Mouse (Mus musculus) left cerebral cortex, adult 8-10 months (tissue): ENCODE results near the gene Hsd17b6. TPM values are rescaled to one million over a fixed set of nuclear protein-coding genes. Genes with fewer than 3 reads are reported as not detected.

Source experiments
- DNase-seq, 2 experiments: peaks; one replicate each; pipeline ENCODE4 v3.0.0; 2022; ENCODE audit warnings: low spot score in 2 of 2
- total RNA-seq, 4 experiments: library from RNA; stranded (reverse); gene quantifications; 2 replicates each; pipeline ENCODE4 v1.2.4; 2022

The Hsd17b6 gene
- total RNA-seq, 4 experiments from 2014 or later, result not detected

- DNase-seq, result peak; percentile 28 to 71
These were observed 937 bp upstream of the Hsd17b6 start for GRCm38 (mm10) chr10:128008207-128008889.

DNA sequence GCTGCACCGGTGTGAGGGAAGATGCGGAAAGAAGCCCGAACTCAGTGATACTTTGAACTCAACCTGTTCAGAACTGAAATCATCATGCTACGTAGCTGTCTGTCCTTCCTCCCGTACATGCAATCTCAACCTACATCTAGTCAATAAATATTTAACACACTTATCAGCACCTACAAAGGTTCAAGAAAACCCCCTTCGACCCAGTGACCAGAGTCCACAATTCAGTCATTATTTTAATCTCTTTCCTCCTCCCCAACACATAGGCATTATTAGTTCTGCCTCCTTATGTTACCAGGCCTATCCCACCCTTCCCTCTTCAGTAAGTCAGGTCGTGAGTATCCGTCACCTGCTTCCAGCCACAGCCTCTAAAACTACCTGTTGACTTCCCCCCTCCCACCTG lies 1.9 kb downstream of the Hsd17b6 start:
- no peak for DNase-seq

DNA sequence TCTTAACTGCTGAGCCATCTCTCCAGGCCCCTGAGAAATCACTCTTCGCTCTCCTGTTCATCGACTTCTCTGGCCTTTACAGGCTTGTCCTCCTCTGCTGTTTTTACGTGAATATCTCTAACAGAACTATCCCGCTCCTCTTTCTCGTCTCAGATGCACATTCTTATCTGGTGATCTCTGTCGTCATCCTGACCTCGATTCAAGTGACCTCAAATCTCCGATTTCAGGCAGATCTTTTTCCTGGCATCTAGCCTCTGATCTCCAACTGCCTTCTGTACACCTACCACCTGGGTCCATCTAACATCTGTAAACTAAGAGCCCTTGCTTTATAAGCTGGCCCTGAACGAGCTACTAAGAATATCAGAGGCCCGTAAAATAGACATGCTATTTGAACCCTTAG lies 2.5 kb downstream of the Hsd17b6 start:
- DNase-seq, result no peak

DNA sequence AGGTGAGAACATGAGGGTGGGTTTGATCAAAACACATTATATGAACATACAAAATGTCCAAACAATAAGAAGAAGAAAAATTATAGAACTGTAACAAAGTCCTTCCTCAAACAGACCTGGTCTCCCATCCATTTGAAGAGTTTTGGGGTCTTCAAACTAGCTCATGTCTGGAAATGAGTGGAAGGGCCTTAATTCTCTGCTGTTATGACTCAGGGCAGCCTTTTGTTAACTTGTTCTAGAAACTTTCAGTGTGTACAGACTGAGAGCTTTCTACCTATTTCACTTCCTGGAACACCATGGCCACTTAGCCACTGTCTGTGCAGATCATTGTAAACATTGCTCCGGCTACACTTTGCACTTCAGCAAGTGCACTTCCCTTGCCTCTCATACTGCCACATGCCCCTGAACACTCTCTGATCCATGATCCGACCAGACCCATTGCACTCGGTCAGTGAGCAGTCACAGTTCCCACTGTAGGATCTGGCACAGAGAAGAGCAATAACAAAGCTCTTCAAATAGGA lies 4.1 kb downstream of the Hsd17b6 start:
- no peak for DNase-seq

DNA sequence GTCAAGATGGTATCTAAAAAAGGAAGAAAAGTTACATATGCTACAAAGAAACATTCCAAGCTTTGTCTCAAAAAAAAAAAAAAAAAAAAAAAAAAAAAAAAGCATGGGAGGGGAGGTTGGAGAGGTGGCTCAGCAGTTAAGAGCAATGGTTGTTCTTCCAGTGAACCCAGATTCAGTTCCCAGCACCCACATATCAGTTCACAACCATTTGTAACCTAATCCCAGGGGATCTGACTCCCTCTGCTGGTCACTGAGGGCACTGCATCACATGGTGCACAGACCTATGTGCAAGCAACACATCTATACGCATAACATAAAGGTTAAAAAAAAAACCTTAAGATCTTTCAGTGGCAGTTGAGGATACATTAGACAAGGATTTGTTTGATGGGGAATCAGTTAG lies 9.2 kb downstream of the Hsd17b6 start:
- no peak for DNase-seq

DNA sequence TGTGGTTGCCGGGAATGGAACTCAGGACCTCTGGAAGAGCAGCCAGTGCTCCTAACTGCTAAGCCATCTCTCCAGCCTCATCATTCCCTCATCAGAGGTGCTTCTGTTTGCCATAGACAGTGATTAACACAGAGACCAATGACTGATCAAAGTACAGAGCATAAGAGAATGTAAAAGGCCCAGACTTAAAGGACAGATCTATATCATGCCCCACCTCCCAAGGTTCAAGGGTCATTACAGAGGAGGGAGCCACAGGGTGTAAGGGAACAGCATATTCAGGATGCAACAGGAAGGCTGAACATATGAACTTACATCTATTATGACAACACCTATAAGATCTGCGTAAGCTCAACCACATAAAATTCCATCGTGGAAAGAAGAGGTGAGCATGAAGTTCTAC lies 10.7 kb downstream of the Hsd17b6 start:
- no peak for DNase-seq

DNA sequence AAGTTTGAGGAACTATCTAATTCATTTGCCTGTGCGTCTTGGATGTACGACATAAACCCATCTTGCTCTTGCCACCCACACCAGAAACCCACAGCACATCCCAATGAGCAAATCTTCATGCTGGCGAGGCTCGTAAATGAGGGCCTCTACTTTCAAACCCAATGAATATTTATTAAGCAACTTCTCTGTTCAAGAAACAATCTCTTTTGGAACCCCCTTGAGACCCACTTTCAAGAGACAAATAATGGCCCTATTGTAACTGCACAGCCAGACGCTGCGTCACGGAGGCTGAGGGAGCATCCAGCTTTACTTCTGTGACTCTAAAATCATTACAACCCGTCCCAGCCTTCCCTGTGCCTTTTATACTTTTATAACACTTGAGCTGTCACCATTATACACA lies 21.8 kb downstream of the Hsd17b6 start:
- DNase-seq, result no peak

DNA sequence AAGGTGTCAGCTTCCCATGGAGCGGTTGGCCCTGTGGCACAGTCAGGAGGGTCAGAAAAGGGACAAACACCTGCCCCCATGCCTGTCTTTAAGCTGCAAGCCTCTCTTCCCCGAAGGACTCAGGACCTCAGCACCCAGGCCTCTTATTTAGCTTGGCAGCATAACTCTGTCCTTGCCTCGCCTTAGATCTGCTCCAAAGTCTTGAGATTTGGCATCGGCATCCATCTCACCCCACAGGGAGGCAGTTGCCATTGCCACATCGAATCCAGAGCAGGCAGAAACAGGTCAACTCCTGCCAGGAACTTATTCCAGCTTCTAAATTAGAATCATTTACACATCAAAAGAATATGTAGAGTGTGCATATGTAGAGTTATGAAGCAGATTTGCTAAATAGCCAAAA lies 22.8 kb downstream of the Hsd17b6 start:
- DNase-seq, result peak in 1 of 2 experiments; percentile 14

- no peak for DNase-seq
These were observed 31.9 kb downstream of the Hsd17b6 start for GRCm38 (mm10) chr10:127975503-127975902.

DNA sequence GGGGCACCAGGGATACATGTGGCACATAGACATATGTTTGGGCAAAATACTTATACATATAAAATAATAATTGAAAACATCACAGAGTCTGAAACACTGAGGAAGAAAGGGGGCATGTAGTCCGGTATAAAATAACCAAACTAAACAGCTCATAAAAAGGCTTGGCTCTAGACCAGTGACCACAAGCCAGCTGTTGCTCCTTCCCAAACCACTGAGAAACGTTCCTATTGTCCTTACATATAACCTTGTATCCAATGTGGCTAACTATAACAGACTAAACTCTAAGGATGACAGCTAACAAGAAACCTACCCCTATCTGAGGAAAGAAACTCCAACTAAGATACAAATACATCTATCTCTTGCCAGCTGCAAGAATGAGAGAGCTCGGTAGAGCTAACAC lies 33.3 kb downstream of the Hsd17b6 start:
- DNase-seq, result no peak

DNA sequence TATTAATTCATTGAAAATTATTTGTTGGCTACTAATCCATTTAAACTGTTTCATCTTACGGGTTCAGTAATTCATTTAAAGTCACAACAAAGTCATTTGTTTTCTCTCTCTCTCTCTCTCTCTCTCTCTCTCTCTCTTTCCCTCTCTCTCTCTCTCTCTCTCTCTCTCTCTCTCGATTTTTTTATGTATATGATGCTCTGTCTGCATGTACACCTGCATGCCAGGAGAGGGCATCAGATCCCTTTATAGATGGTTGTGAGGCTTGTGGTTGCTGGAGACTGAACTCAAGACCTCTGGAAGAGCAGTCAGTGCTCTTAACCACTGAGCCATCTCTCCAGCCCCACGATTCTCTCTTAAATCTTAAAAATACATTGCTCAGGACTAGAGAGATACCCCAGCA lies 36.3 kb downstream of the Hsd17b6 start:
- no peak for DNase-seq

- no peak for DNase-seq
These were observed 37.0 kb downstream of the Hsd17b6 start for GRCm38 (mm10) chr10:127970359-127970831.

- DNase-seq, result no peak
These were observed 37.6 kb downstream of the Hsd17b6 start for GRCm38 (mm10) chr10:127969820-127970219.

DNA sequence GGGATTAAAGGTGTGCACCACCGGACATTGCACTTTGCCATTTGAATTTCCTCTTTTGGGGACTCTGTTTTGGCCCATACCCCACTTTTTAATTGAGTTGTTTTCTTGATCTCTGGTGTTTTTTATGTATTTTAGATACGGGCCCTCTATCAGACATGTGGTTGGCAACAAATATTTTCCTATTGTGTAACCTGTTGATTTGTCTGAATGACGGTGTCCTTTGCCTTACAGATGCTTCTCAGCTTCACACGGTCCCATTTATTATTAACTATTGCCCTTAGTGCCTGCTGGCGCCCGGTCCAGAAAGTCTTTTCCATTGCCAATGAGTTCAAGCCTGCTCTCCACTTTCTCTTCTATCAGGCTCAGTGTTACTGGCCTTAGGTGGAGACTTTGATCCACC lies 40.9 kb downstream of the Hsd17b6 start:
- no peak for DNase-seq

- no peak for DNase-seq
These were observed 43.4 kb downstream of the Hsd17b6 start for GRCm38 (mm10) chr10:127964004-127964403.

GRCm38 (mm10) chr10:127962451-127962850 lies 45.0 kb downstream of the Hsd17b6 start:
- no peak for DNase-seq

DNA sequence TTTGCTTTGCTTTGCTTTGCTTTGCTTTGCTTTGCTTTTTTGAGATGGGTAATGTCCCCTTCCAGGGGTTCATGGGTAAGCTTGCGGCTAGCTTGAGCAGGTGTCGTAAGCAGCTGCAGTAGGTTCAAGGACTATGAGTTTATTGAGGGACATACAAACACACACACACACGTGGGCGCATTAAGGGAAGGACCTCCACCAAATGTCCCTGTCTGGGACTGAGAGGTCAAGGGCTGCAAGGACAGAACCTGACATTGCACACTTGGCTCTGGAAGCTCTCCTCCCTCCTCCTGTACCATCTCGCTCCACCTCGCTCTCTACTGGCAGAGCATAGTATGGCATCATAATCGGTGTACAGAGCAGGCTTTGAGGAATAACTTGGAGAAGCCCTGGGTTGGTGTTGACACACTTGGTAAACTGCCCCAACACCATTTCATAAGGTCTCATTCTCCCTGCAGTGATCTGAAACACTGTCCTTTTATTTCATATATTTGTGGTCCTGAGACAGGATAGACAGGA lies 48.2 kb downstream of the Hsd17b6 start:
- DNase-seq, result no peak

DNA sequence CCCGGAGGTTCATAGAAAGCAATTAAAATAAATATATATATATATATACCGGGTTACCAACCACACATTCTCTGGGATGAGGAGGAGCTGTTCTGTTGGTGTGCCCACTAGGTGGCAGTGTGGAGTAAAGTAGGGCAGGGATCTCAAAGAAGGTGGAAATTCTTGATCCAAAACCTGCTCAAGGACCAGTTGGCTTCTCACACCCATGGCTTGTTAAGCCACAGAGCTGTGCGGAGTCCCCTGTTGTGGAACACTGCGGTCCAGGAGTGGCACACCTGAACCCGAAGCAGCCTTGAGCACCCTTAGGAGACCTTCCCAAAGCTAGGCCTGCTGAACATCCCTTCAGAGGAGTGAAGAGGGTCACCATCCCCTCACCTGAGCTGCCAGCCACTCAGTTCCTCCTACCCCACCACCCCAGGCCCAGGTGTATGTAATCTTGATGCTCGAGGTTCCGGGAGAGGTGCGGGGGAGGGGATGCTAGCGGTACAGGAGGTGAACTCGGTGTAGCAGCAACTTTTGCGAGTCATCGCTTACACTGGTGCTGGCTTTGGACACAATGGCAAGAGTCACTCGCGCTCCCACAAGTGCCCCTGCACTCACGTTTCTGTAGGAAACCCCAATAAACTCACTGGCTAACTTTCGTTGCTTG lies 51.1 kb downstream of the Hsd17b6 start:
- peak; percentile 12 to 33 for DNase-seq

DNA sequence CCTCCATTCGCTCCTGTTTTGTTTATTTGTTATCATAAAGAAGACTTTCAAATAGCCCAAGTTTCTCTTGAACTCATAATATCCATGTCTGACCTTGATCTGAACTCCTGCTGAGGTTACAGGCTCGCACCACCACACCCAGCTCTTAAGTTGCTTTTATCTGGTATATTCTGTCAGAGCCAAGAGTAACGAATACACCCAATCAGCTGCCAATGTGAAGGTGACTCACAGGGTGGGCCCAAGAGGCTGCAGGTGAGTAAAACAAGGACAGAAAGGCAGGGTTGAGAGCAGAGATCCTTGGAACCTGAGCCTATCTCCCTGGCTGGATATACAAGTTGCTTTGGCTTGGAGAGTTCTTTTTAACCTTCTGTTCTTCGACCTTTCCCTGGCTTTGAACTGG lies 52.4 kb downstream of the Hsd17b6 start:
- no peak for DNase-seq

- DNase-seq, result no peak
These were observed 55.6 kb downstream of the Hsd17b6 start for GRCm38 (mm10) chr10:127951821-127952220.

DNA sequence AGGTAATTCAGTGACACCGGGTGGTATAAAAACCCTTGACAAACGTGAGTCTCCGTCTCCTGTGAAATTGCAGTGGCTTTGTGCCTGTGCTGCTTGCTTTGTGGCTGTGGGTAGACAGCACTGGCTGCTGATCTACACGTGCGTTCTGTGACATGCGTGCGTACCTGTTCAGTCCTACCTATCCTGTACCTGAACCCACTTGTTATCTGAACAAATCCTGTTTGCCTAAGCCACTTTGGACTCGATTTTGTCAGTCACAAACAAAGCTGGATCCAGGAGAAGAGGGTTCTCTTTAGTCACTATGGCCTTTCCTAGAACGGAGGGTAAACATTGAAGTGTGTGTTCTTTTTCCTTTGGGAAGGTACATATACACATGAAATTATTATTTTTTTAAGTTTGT lies 56.0 kb downstream of the Hsd17b6 start:
- no peak for DNase-seq

- DNase-seq, result no peak
These were observed 57.7 kb downstream of the Hsd17b6 start for GRCm38 (mm10) chr10:127949596-127950130.
